Mouse (Mus musculus) cerebellum, adult 11-12 months (tissue): ENCODE measurements at regions not wholly inside any gene's neighbourhood (a gene's known extent, or its start where the extent isn't known, plus 50 kb on each side); places are given as distances from the start of the nearest gene placed in this dataset.

ENCODE experiments used
- DNase-seq: peaks from one replicate; pipeline ENCODE4 v3.0.0; 2022

DNA sequence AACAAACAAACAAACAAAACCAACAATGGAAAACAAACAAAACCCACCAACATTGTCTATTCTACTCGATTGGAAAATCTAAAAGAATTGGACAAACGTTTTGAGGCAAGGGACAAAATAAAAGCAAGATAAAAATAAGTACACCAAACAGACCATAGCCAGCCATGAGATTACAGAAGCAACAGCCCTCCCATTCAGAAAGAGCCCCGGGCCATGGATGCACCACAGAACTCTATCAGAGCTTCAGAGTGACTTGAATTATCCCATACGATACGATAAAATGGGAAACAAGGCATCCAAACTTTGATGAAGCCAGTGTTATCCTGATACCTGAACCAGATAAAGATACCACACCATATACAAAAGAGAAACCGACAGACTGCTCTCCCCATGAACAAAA, 68.7 kb downstream of the Npepl1 start:
- DNase-seq: no peak

GRCm38 (mm10) chr2:174184797-174185196, 74.6 kb downstream of the Npepl1 start:
- no peak for DNase-seq

- DNase-seq: no peak
Measured at GRCm38 (mm10) chr2:174191071-174191470, 80.9 kb downstream of the Npepl1 start.

GRCm38 (mm10) chr2:174191516-174191915, 81.4 kb downstream of the Npepl1 start:
- no peak for DNase-seq

DNA sequence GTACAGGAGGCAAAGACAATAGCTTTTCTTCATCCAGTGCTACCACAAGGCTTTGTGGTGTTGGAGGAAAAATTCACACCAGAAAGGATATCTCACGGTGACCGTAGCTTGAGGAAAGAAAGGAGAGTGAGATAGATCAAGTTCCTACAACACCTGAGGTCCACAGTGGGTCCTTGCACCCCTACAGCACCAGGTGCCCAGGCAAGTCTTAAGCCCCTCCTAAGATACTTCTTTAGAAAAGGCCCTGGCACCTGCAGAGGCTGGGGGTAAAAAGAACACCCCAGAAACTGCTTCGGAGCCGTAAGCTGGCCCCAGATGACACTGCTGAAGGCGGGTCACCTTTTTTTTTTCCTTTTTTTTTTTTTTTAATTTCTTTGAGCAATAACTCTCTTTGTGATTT, 81.9 kb downstream of the Npepl1 start:
- DNase-seq: no peak

DNA sequence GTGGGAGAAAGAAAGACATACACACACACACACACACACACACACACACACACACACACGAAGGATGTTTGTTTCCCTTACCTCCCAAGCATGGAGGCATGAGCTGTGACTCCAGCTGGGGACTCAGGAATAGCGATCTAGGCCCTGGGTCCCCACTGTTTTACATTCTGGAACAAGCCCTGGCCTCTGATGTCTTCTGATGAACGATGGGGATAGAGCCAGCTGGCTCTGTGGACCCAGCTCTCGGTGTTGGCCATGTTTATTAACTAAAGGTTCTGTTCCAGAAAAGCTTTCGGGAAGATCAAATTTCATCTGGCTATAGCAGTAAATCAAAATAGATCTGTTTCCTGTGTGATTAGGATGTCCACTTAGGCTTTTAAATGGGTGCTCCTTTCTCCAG, 83.4 kb downstream of the Npepl1 start:
- no peak for DNase-seq

GRCm38 (mm10) chr2:174195651-174196050, 85.5 kb downstream of the Npepl1 start:
- no peak for DNase-seq

DNA sequence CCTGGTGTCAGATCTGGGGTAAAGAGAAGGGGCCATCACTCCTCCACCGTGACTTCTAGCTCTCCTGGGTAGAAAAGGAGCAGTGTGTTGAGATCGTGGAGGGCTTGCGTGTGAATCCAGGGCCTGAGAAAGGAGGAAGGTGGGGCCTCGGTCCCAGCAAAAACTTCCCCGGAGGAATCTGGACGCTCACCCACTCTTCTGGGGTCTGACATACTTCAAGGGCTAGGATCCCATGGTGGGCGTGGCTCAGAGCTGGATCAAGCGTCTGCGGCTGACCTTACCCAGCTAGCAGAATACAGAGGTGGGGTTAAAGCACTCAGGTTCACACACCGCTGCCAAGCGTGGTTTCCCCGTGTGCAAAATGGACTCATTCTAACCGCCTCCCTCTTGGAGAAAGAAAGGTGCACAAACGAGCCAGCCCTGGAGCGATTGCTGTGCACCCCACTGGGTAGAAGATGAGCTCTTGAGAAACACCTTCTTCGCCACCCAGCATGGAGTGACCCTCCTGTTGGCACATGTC, 86.6 kb downstream of the Npepl1 start:
- DNase-seq: no peak

- DNase-seq: no peak
Measured at GRCm38 (mm10) chr2:174197306-174197945, 86.7 kb upstream of the Gnas start.

DNA sequence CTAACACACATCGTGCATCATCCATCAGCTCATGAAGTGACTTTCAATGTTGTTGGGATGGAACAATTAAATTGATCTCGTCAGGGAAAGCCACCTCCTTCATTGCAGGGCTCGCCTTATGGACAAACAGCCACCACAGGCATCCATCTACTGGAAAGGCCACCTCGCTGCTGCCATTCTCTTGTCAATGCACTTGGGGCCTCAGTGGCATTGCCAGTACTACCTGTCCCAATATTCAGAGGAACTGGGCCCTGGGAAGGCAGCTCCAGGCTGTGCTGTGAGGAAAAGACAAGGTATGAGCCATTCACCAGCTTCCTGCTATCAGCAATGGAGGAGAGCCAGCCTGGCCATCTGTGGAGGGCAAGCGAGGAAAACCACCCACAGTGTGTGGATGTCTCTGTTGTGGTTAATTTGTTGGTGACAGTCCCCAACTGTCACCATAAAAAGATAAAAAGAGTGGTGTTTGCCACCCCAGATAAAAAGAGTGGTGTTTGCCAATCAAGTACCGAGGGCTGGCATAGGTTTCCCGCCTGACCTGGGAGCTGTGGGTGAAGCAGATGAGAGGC, 85.6 kb upstream of the Gnas start:
- DNase-seq: peak; percentile 14

- DNase-seq: no peak
Measured at GRCm38 (mm10) chr2:174199961-174200862, 83.9 kb upstream of the Gnas start.

GRCm38 (mm10) chr2:174203412-174203811, 80.7 kb upstream of the Gnas start:
- no peak for DNase-seq

DNA sequence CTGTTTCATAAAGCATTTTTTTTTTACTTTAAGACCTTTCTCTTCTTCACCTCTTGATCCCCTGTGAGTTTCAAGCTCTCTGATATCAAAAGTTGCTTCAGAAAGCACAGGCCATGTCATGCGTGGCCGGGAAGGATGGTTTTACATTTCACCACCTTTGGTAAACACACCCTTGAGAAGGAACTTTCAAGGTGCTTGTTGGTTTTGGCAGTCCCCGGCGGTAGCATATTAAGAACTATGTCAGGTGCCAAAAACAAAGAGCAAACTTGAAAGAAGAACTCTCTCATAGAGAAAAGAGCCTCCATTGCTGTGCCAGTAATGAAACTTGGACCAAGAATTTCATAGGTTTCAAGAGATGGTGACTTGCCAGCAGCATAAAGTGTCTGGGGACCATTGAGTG, 72.4 kb upstream of the Gnas start:
- no peak for DNase-seq

DNA sequence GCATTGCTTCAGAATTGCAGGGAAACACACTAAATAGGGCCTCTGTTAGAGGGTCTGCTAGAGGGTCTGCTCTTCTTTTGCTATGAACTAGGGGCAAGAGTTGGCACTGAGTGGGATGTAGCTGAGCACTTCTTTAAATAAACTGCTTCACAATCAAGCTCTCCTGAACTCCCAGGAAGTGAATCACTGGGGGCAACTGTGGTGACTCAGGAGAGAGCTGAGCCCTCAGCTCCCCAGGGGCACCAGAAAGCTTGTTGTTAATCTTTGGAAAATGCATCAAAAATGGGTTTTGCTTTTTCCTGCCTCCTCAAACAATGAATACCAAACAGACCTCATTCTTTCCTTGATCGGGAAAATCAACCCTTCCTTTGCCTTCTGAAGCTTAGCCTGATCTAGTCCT, 57.5 kb upstream of the Gnas start:
- no peak for DNase-seq
